Mouse (Mus musculus) E14TG2a.4 (cell line): ENCODE data around the gene Krt5.

Source experiments
- CTCF ChIP-seq: conservative IDR thresholded peaks from 2 replicates; pipeline ENCODE4 v1.5.1; 2014; ENCODE audit warnings: low read length
- POU5F1 ChIP-seq: IDR thresholded peaks from 2 replicates; pipeline ENCODE4 v1.6.1; 2014; ENCODE audit warnings: low read length, borderline replicate concordance

- no peak for TF ChIP-seq CTCF
- TF ChIP-seq POU5F1: no peak
Observed at GRCm38 (mm10) chr15:101715831-101716230, 3.1 kb upstream of the Krt5 start.
